ENCODE assay signal across 8 mouse cellular contexts in genomic region chr5:30949654-30950326, GRCm38 (mm10). TPM values are rescaled to one million over a fixed set of nuclear protein-coding genes. Genes with fewer than 3 reads are reported as not detected.
DNase-seq lines count a peak whose midpoint lies in the region; ATAC-seq lines count a peak whose summit lies in the region.

No protein-coding gene starts in this region.

- DNase-seq in adrenal gland, adult 18-20 months (ENCODE audit: low spot score in 2 of 2), result peak; percentile 92
- DNase-seq in embryo, embryonic 10.5 days (ENCODE audit: low spot score), result peak; percentile 94
- DNase-seq in gastrocnemius, postnatal 14 days, result peak; percentile 93
- DNase-seq in left cerebral cortex, postnatal 10 days (ENCODE audit: extremely low spot score in 1 of 2, low spot score in 2 of 2), result peak; percentile 94 to 97
- peak; percentile 95 for DNase-seq in right cerebral cortex, postnatal 14 days
- DNase-seq in urinary bladder, postnatal 25 days (ENCODE audit: low spot score), result peak; percentile 86

- intact Hi-C loops in gastrocnemius, postnatal 14 days (cut with DNase I; ENCODE audit: low total_unique reads), result no loop called here
- intact Hi-C loops in left cerebral cortex, postnatal 10 days (cut with DNase I), result loop anchor here (5.0 kb wide), 1 partner anchor 103 kb away; the partner anchor contains the start of gene Cad

- peak; percentile 92 for ATAC-seq in inflammation-experienced regulatory T-cells, adult 6 months
- peak; percentile 83 for ATAC-seq in megakaryocyte progenitor cell, adult 5-6 weeks (replicated peaks; ENCODE audit: poor library complexity)

RNA-seq across cellular contexts. Expression of gene Cgref1, which starts 4.4 kb away (rescaled TPM):
- total RNA-seq in adrenal gland, adult 18-20 months (2021), result 1 to 10 TPM; 1.0 to 1.9 TPM
- 1 to 10 TPM; 4.5 to 7.7 TPM for total RNA-seq in gastrocnemius, postnatal 14 days (2021)
- not detected for polyA plus RNA-seq in inflammation-experienced regulatory T-cells, adult 6 months (2017; shearing (Covaris generic))
- 10 to 100 TPM; 61.1 to 62.5 TPM for total RNA-seq in left cerebral cortex, postnatal 10 days (2021)
- not detected in 2 replicates for total RNA-seq in megakaryocyte progenitor cell, adult 5-6 weeks (2015)
- total RNA-seq in megakaryocyte progenitor cell, adult 5-6 weeks (2017), result 1.7 TPM in 1 of 2 replicates, not detected in the other

RNA-seq across cellular contexts. Expression of gene Preb, which starts 10.4 kb away (rescaled TPM):
- 100 to 1,000 TPM; 146 to 149 TPM for total RNA-seq in adrenal gland, adult 18-20 months (2021)
- 10 to 100 TPM; 77.5 to 90.5 TPM for total RNA-seq in gastrocnemius, postnatal 14 days (2021)
- 10 to 100 TPM; 56.7 to 79.6 (median 69.0) TPM for polyA plus RNA-seq in inflammation-experienced regulatory T-cells, adult 6 months (2017; shearing (Covaris generic))
- total RNA-seq in left cerebral cortex, postnatal 10 days (2021), result 100 to 1,000 TPM; 116 to 122 TPM
- 53.5 and 54.6 TPM in 2 replicates for total RNA-seq in megakaryocyte progenitor cell, adult 5-6 weeks (2015)
- 45.2 and 62.3 TPM in 2 replicates for total RNA-seq in megakaryocyte progenitor cell, adult 5-6 weeks (2017)

RNA-seq across cellular contexts. Expression of gene Tcf23, which starts 18.7 kb away (rescaled TPM):
- 1 to 10 TPM; 1.3 to 2.4 TPM for total RNA-seq in adrenal gland, adult 18-20 months (2021)
- total RNA-seq in gastrocnemius, postnatal 14 days (2021), result under 1 TPM; 0.35 to 0.66 TPM
- polyA plus RNA-seq in inflammation-experienced regulatory T-cells, adult 6 months (2017; shearing (Covaris generic)), result not detected
- under 1 TPM; 0.08 to 0.24 TPM for total RNA-seq in left cerebral cortex, postnatal 10 days (2021)
- total RNA-seq in megakaryocyte progenitor cell, adult 5-6 weeks (2015), result 0.02 TPM in 1 of 2 replicates, not detected in the other
- not detected in 2 replicates for total RNA-seq in megakaryocyte progenitor cell, adult 5-6 weeks (2017)

RNA-seq across cellular contexts. Expression of gene Khk, which starts 28.6 kb away (rescaled TPM):
- 10 to 100 TPM; 58.3 to 59.0 TPM for total RNA-seq in adrenal gland, adult 18-20 months (2021)
- 10 to 100 TPM; 31.4 to 32.7 TPM for total RNA-seq in gastrocnemius, postnatal 14 days (2021)
- 10 to 100 TPM; 10.8 to 26.3 (median 24.3) TPM for polyA plus RNA-seq in inflammation-experienced regulatory T-cells, adult 6 months (2017; shearing (Covaris generic))
- total RNA-seq in left cerebral cortex, postnatal 10 days (2021), result 1 to 10 TPM; 7.3 to 8.0 TPM
- total RNA-seq in megakaryocyte progenitor cell, adult 5-6 weeks (2015), result 74.3 and 88.2 TPM in 2 replicates
- 62.2 and 82.9 TPM in 2 replicates for total RNA-seq in megakaryocyte progenitor cell, adult 5-6 weeks (2017)

RNA-seq across cellular contexts. Expression of gene Emilin1, which starts 36.6 kb away (rescaled TPM):
- 10 to 100 TPM; 36.3 to 38.9 TPM for total RNA-seq in adrenal gland, adult 18-20 months (2021)
- 10 to 100 TPM; 25.7 to 31.3 TPM for total RNA-seq in gastrocnemius, postnatal 14 days (2021)
- under 1 TPM in 1 of 3 experiments, not detected in 2; 0.84 TPM for polyA plus RNA-seq in inflammation-experienced regulatory T-cells, adult 6 months (2017; shearing (Covaris generic))
- total RNA-seq in left cerebral cortex, postnatal 10 days (2021), result 1 to 10 TPM; 5.1 to 5.5 TPM
- 49.7 and 64.5 TPM in 2 replicates for total RNA-seq in megakaryocyte progenitor cell, adult 5-6 weeks (2015)
- total RNA-seq in megakaryocyte progenitor cell, adult 5-6 weeks (2017), result 98.6 and 99.3 TPM in 2 replicates

Comparison
In these comparisons a context has a peak if more than half of its experiments do, and no peak if none do; other contexts are left out.
1. Peak in every context shown above with its lines: DNase-seq and ATAC-seq.
2. RNA of gene Cgref1, which starts 4.4 kb away (total RNA-seq): 61.1 to 62.5 TPM in left cerebral cortex, postnatal 10 days; 4.5 to 7.7 TPM in gastrocnemius, postnatal 14 days, 1.0 to 1.9 TPM in adrenal gland, adult 18-20 months and 1.7 TPM in megakaryocyte progenitor cell, adult 5-6 weeks; every median in the first group is over 4 times any median in the second.